Mouse (Mus musculus) embryonic facial prominence, embryonic 13.5 days (tissue): ENCODE measurements around the gene Hipk2. TPM values are rescaled to one million over a fixed set of nuclear protein-coding genes. Genes with fewer than 3 reads are reported as not detected.

Source experiments
- ATAC-seq: fragments of 200-750 bp; cut with Nextera tagmentation; 2 replicates; pipeline ENCODE4 v1.8.0; 2017; ENCODE audit warnings: low read depth; ENCODE audit not compliant: insufficient number of reproducible peaks, insufficient read depth, low FRiP score, low TSS enrichment
- H3K27ac ChIP-seq: fragments of 300-500 bp; sonication (generic); 2 replicates; pipeline ENCODE4 v1.5.1; 2015; ENCODE audit warnings: moderate library complexity, mild to moderate bottlenecking, inconsistent platforms
- H3K27me3 ChIP-seq: fragments of 300-500 bp; sonication (generic); 2 replicates; pipeline ENCODE4 v1.6.1; 2015; ENCODE audit warnings: mild to moderate bottlenecking, inconsistent platforms
- H3K36me3 ChIP-seq: fragments of 300-500 bp; sonication (generic); 2 replicates; pipeline ENCODE4 v1.6.1; 2015; ENCODE audit warnings: mild to moderate bottlenecking, inconsistent platforms
- H3K4me1 ChIP-seq: fragments of 300-500 bp; sonication (generic); 2 replicates; pipeline ENCODE4 v1.6.1; 2015; ENCODE audit warnings: inconsistent platforms
- H3K4me2 ChIP-seq: fragments of 300-500 bp; sonication (generic); 2 replicates; pipeline ENCODE4 v1.6.1; 2015; ENCODE audit warnings: moderate library complexity, mild to moderate bottlenecking, inconsistent platforms
- H3K4me3 ChIP-seq: fragments of 300-500 bp; sonication (generic); 2 replicates; pipeline ENCODE4 v1.5.1; 2015; ENCODE audit warnings: mild to moderate bottlenecking, inconsistent platforms
- H3K9ac ChIP-seq: fragments of 300-500 bp; sonication (generic); 2 replicates; pipeline ENCODE4 v1.6.1; 2015; ENCODE audit warnings: mild to moderate bottlenecking, inconsistent platforms
- H3K9me3 ChIP-seq: fragments of 300-500 bp; sonication (generic); 2 replicates; pipeline ENCODE4 v1.6.1; 2016; ENCODE audit warnings: inconsistent platforms
- WGBS: fragments of 180-500 bp; shearing (Covaris S2); methylation state at CpG from one replicate; pipeline ENCODE4 v1.1.7; 2015; ENCODE audit warnings: mixed read lengths; 5-methylcytosine and 5-hydroxymethylcytosine counted together
- polyA plus RNA-seq: library from polyadenylated mRNA; unstranded; fragments of >200 nt; fragmentation: Nextera tagmentation; extraction: Ambion mirVana; gene quantifications from 2 replicates; pipeline ENCODE4 v1.2.1, GENCODE M21; 2015

Gene Hipk2
- polyA plus RNA-seq, 1 experiment from 2014 or later: 16.2 TPM

DNA sequence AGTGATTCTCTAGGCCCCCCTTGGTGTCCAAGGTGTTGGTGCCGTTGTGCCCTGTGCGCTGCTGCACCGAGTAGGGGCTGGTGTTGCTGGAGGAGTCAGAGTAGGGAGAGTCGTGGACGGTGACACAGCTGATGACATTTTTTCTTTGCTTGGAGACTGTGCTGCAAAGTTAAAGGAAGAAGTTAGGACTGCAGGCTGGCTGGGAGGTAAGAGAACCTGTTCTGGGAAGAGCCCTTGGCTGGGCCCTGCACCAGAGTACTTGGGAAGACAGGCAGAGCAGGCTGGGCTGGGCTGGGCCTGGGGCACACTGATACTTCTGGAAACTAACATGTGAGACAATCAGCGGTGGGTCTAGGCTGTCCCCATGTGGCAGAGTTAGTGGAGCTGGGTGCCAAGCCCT is 172.4 kb downstream of the Hipk2 start:
- H3K9ac ChIP-seq: no peak overlapping the region

GRCm38 (mm10) chr6:38702810-38703399 is 173.1 kb downstream of the Hipk2 start:
- H3K4me3 ChIP-seq: no peak overlapping the region
- no peak for ATAC-seq
- 16% methylated on average over 6 of the region's 6 CpGs for WGBS
- no peaks in the 10 kb centered on the region for H3K9me3 ChIP-seq
- no peak overlapping the region for H3K4me2 ChIP-seq
- H3K4me1 ChIP-seq: peaks cover 11% of the 10 kb centered on the region; the same call in 1 of the 2 replicates
- H3K9ac ChIP-seq: no peak overlapping the region
- H3K27me3 ChIP-seq: no peaks in the 10 kb centered on the region
- H3K36me3 ChIP-seq: peaks cover 79% of the 10 kb centered on the region
- no peak overlapping the region for H3K27ac ChIP-seq

More for the DNA sequence above, 172.4 kb downstream of the Hipk2 start:
- no peak overlapping the region for H3K4me3 ChIP-seq
- H3K27ac ChIP-seq: no peak overlapping the region; the same call in 1 of the 2 replicates
- H3K4me2 ChIP-seq: no peak overlapping the region
- WGBS: 76% methylated on average over 6 of the region's 6 CpGs
- H3K4me1 ChIP-seq: peaks cover 11% of the 10 kb centered on the region; the same call in 1 of the 2 replicates
- ATAC-seq: no peak
- H3K27me3 ChIP-seq: no peaks in the 10 kb centered on the region
- H3K9me3 ChIP-seq: no peaks in the 10 kb centered on the region
- H3K36me3 ChIP-seq: peaks cover 77% of the 10 kb centered on the region

GRCm38 (mm10) chr6:38701421-38701820 is 174.5 kb downstream of the Hipk2 start:
- 60% methylated on average over 2 of the region's 2 CpGs for WGBS
- Histone ChIP-seq H3K27ac (no peak overlapping the region), H3K9ac (no peak overlapping the region), H3K4me2 (no peak overlapping the region), H3K27me3 (no peaks in the 10 kb centered on the region), H3K4me1 (peaks cover 11% of the 10 kb centered on the region; the same call in 1 of the 2 replicates), H3K36me3 (peaks cover 78% of the 10 kb centered on the region), H3K4me3 (no peak overlapping the region), H3K9me3 (no peaks in the 10 kb centered on the region)
- no peak for ATAC-seq

GRCm38 (mm10) chr6:38698233-38698889 is 177.6 kb downstream of the Hipk2 start:
- no peaks in the 10 kb centered on the region for H3K27me3 ChIP-seq
- no peak overlapping the region for H3K27ac ChIP-seq
- WGBS: 94% methylated on average over 18 of the region's 18 CpGs
- H3K9me3 ChIP-seq: no peaks in the 10 kb centered on the region
- H3K36me3 ChIP-seq: peaks cover 79% of the 10 kb centered on the region
- no peak for ATAC-seq
- no peak overlapping the region for H3K9ac ChIP-seq
- H3K4me2 ChIP-seq: no peak overlapping the region
- H3K4me3 ChIP-seq: no peak overlapping the region
- H3K4me1 ChIP-seq: peaks cover 9% of the 10 kb centered on the region; the same call in 1 of the 2 replicates

- no peak overlapping the region for H3K4me2 ChIP-seq
- WGBS: 89% methylated on average over 9 of the region's 9 CpGs
- no peaks in the 10 kb centered on the region for H3K9me3 ChIP-seq
- no peak overlapping the region for H3K9ac ChIP-seq
- peaks cover 61% of the 10 kb centered on the region for H3K36me3 ChIP-seq
- H3K4me3 ChIP-seq: no peak overlapping the region
- ATAC-seq: no peak
- H3K27ac ChIP-seq: no peak overlapping the region
- no peaks in the 10 kb centered on the region for H3K4me1 ChIP-seq
- H3K27me3 ChIP-seq: no peaks in the 10 kb centered on the region
Observed at GRCm38 (mm10) chr6:38696570-38696969, 179.4 kb downstream of the Hipk2 start.

- 30% methylated on average over 9 of the region's 9 CpGs for WGBS
Observed at GRCm38 (mm10) chr6:38695380-38696054, 180.4 kb downstream of the Hipk2 start.

GRCm38 (mm10) chr6:38692556-38692955 is 183.4 kb downstream of the Hipk2 start:
- 83% methylated on average over 6 of the region's 6 CpGs for WGBS
- Histone ChIP-seq H3K27me3 (no peaks in the 10 kb centered on the region), H3K4me1 (no peaks in the 10 kb centered on the region), H3K4me2 (no peak overlapping the region), H3K27ac (no peak overlapping the region), H3K4me3 (no peak overlapping the region), H3K36me3 (peaks cover 33% of the 10 kb centered on the region), H3K9me3 (no peaks in the 10 kb centered on the region), H3K9ac (no peak overlapping the region)
- no peak for ATAC-seq

More at GRCm38 (mm10) chr6:38695380-38696054, 180.4 kb downstream of the Hipk2 start:
- H3K4me3 ChIP-seq: no peak overlapping the region
- no peaks in the 10 kb centered on the region for H3K4me1 ChIP-seq
- ATAC-seq: peak; percentile 39; the same call in 1 of the 2 replicates
- H3K9ac ChIP-seq: no peak overlapping the region
- H3K36me3 ChIP-seq: peaks cover 53% of the 10 kb centered on the region
- no peaks in the 10 kb centered on the region for H3K27me3 ChIP-seq
- no peaks in the 10 kb centered on the region for H3K9me3 ChIP-seq
- no peak overlapping the region for H3K27ac ChIP-seq
- no peak overlapping the region for H3K4me2 ChIP-seq

GRCm38 (mm10) chr6:38691052-38691451 is 184.9 kb downstream of the Hipk2 start:
- H3K27me3 ChIP-seq: no peaks in the 10 kb centered on the region
- H3K9me3 ChIP-seq: no peaks in the 10 kb centered on the region
- H3K4me2 ChIP-seq: no peak overlapping the region
- H3K36me3 ChIP-seq: peaks cover 20% of the 10 kb centered on the region
- H3K9ac ChIP-seq: no peak overlapping the region
- no peak overlapping the region for H3K4me3 ChIP-seq
- 84% methylated on average over 5 of the region's 5 CpGs for WGBS
- H3K27ac ChIP-seq: no peak overlapping the region
- no peaks in the 10 kb centered on the region for H3K4me1 ChIP-seq
- ATAC-seq: no peak

GRCm38 (mm10) chr6:38690615-38691014 is 185.3 kb downstream of the Hipk2 start:
- no peak for ATAC-seq
- Histone ChIP-seq H3K27ac (no peak overlapping the region), H3K4me3 (no peak overlapping the region), H3K9me3 (no peaks in the 10 kb centered on the region), H3K4me1 (no peaks in the 10 kb centered on the region), H3K36me3 (peaks cover 19% of the 10 kb centered on the region), H3K9ac (no peak overlapping the region), H3K27me3 (no peaks in the 10 kb centered on the region), H3K4me2 (no peak overlapping the region)
- 80% methylated on average over 4 of the region's 4 CpGs for WGBS

- H3K4me1 ChIP-seq: no peaks in the 10 kb centered on the region
- WGBS: 89% methylated on average over 9 of the region's 10 CpGs
- peaks cover 9% of the 10 kb centered on the region for H3K36me3 ChIP-seq
- no peak for ATAC-seq
- H3K27ac ChIP-seq: no peak overlapping the region
- no peak overlapping the region for H3K4me3 ChIP-seq
- H3K9me3 ChIP-seq: no peaks in the 10 kb centered on the region
- no peaks in the 10 kb centered on the region for H3K27me3 ChIP-seq
- no peak overlapping the region for H3K9ac ChIP-seq
- no peak overlapping the region for H3K4me2 ChIP-seq
Observed at GRCm38 (mm10) chr6:38688841-38689240, 187.1 kb downstream of the Hipk2 start.

DNA sequence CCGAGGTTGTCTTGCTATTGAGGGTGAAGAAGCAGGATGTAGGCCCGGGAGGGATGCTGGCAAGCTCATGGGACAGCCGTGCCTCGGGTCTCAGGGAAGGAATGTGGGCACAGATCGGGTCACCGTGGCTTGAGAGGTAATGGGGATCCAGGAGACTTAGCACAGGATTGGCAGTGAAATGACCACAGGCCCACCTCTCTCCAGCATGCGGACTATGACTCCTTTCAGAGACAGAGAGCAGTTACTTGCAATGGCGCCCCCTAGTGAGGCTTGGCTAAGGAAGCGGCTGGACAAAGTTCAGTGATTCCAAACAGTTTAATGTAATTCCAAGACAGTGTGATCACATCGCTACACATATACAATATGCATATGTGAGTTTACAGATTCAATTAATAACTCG is 188.7 kb downstream of the Hipk2 start:
- Histone ChIP-seq H3K4me3 (no peak overlapping the region), H3K9me3 (no peaks in the 10 kb centered on the region), H3K4me2 (no peak overlapping the region), H3K4me1 (no peaks in the 10 kb centered on the region), H3K27ac (no peak overlapping the region), H3K27me3 (no peaks in the 10 kb centered on the region), H3K9ac (no peak overlapping the region), H3K36me3 (peaks cover 6% of the 10 kb centered on the region; the same call in 1 of the 2 replicates)
- ATAC-seq: 0 out of 2 replicates have a peak, but pooled peaks have one; percentile 32
- WGBS: 62% methylated on average over 11 of the region's 11 CpGs
